Mouse (Mus musculus): ENCODE results near the gene Utp20.
"Not testable (repeated sequence)": the region's sequence is repeated elsewhere in the genome, so short reads cannot be mapped to it uniquely, and the experiment has no call there.

Gene Utp20

GRCm38 (mm10) chr10:88826188-88826946 lies at the start of gene Utp20:
Gene Utp20, minus strand, starts transcription at chr10:88826804.
- DNase-seq (ENCODE audit: low spot score) = peak; percentile 38

GRCm38 (mm10) chr10:88874870-88875269 lies 48.3 kb upstream of the Utp20 start:
- DNase-seq (ENCODE audit: low spot score) = no peak

- no peak for DNase-seq (ENCODE audit: low spot score)
Measured at GRCm38 (mm10) chr10:88866017-88866416, 39.4 kb upstream of the Utp20 start.

- DNase-seq (ENCODE audit: low spot score) = no peak
Measured at GRCm38 (mm10) chr10:88862293-88862692, 35.7 kb upstream of the Utp20 start.

- no peak for DNase-seq (ENCODE audit: low spot score)
Measured at GRCm38 (mm10) chr10:88861416-88861815, 34.8 kb upstream of the Utp20 start.

- no peak for DNase-seq (ENCODE audit: low spot score)
Measured at GRCm38 (mm10) chr10:88860911-88861310, 34.3 kb upstream of the Utp20 start.

GRCm38 (mm10) chr10:88853326-88853725 lies 26.7 kb upstream of the Utp20 start:
- no peak for DNase-seq (ENCODE audit: low spot score)

- no peak for DNase-seq (ENCODE audit: low spot score)
Measured at GRCm38 (mm10) chr10:88849976-88850375, 23.4 kb upstream of the Utp20 start.

GRCm38 (mm10) chr10:88848876-88849476 lies 22.4 kb upstream of the Utp20 start:
- DNase-seq (ENCODE audit: low spot score) = no peak

- DNase-seq (ENCODE audit: low spot score) = no peak
Measured at GRCm38 (mm10) chr10:88834227-88834626, 7.6 kb upstream of the Utp20 start.

GRCm38 (mm10) chr10:88828361-88828760 lies 1.8 kb upstream of the Utp20 start:
- no peak for DNase-seq (ENCODE audit: low spot score)

GRCm38 (mm10) chr10:88827596-88827995 lies 992 bp upstream of the Utp20 start:
- DNase-seq (ENCODE audit: low spot score) = no peak

GRCm38 (mm10) chr10:88826947-88827306 lies 323 bp upstream of the Utp20 start:
- DNase-seq (ENCODE audit: low spot score) = not testable (repeated sequence)

GRCm38 (mm10) chr10:88817335-88817734 lies 9.3 kb downstream of the Utp20 start:
- DNase-seq (ENCODE audit: low spot score) = no peak

GRCm38 (mm10) chr10:88815256-88815655 lies 11.3 kb downstream of the Utp20 start:
- DNase-seq (ENCODE audit: low spot score) = no peak

GRCm38 (mm10) chr10:88811704-88812103 lies 14.9 kb downstream of the Utp20 start:
- DNase-seq (ENCODE audit: low spot score) = no peak

- no peak for DNase-seq (ENCODE audit: low spot score)
Measured at GRCm38 (mm10) chr10:88802236-88802635, 24.4 kb downstream of the Utp20 start.

- DNase-seq (ENCODE audit: low spot score) = no peak
Measured at GRCm38 (mm10) chr10:88799381-88799780, 27.2 kb downstream of the Utp20 start.

- no peak for DNase-seq (ENCODE audit: low spot score)
Measured at GRCm38 (mm10) chr10:88797452-88797851, 29.2 kb downstream of the Utp20 start.

- DNase-seq (ENCODE audit: low spot score) = no peak
Measured at GRCm38 (mm10) chr10:88796939-88797338, 29.7 kb downstream of the Utp20 start.

GRCm38 (mm10) chr10:88795226-88795625 lies 31.4 kb downstream of the Utp20 start:
- no peak for DNase-seq (ENCODE audit: low spot score)

GRCm38 (mm10) chr10:88794606-88795005 lies 32.0 kb downstream of the Utp20 start:
- no peak for DNase-seq (ENCODE audit: low spot score)

GRCm38 (mm10) chr10:88793671-88794070 lies 32.9 kb downstream of the Utp20 start:
- no peak for DNase-seq (ENCODE audit: low spot score)

GRCm38 (mm10) chr10:88784513-88784931 lies 42.1 kb downstream of the Utp20 start:
- DNase-seq (ENCODE audit: low spot score) = no peak
